Comparison of ENCODE assay signal across 10 mouse cellular contexts in the genomic region with DNA sequence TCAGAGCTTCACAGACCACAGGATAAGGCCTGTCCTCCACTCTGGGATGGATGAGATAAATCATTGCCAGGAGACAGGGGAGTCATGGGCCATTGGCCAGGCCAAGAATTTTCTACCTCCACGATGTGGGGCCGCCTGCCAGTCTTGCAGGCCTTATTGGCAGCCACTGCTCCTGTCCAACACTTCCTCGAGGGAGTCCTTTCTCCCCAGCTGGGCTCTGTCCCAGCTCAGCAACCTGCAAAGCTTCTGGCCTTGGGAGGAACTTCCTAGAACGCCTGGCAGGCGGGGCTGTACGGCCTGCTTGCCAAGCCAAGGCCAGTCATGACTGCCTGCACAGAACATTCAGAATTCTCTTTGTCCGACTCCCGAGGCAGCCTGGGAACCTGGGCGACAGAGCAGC. TPM values are rescaled to one million over a fixed set of nuclear protein-coding genes. Genes with fewer than 3 reads are reported as not detected.
A peak's percentile ranks its signal among the peaks of the same experiment; 100 is the strongest.
DNase-seq lines count a peak whose midpoint lies in the region; ATAC-seq and TF ChIP-seq lines count a peak whose summit lies in the region.
"Had no signal": no experiment of that assay in that cellular context is flagged by ENCODE, and none has a peak within 500 bp of the region (broad histone marks: within the 10 kb centered on the region; RNA-seq: fewer than 3 reads in every experiment).

No protein-coding gene starts in this region.

- no peaks in the 10 kb centered on the region for H3K9me3 ChIP-seq in embryonic facial prominence, embryonic 10.5 days
- no peaks in the 10 kb centered on the region for H3K9me3 ChIP-seq in heart, postnatal 0 days (replicated peaks; ENCODE audit: control insufficient read depth, low read length)
- no peaks in the 10 kb centered on the region for H3K9me3 ChIP-seq in kidney, postnatal 0 days (replicated peaks; ENCODE audit: low read length)
- H3K9me3 ChIP-seq in midbrain, embryonic 12.5 days = no peaks in the 10 kb centered on the region
- H3K9me3 ChIP-seq: embryonic facial prominence, embryonic 13.5 days; liver, embryonic 13.5 days had no signal

- no peak overlapping the region for H3K4me2 ChIP-seq in heart, postnatal 0 days (ENCODE audit: low read depth, low read length)
- no peak overlapping the region for H3K4me2 ChIP-seq in kidney, postnatal 0 days (ENCODE audit: low read length)
- no peak overlapping the region for H3K4me2 ChIP-seq in midbrain, embryonic 12.5 days (replicated peaks)
- H3K4me2 ChIP-seq: embryonic facial prominence, embryonic 13.5 days; liver, embryonic 13.5 days had no signal

- peak; percentile 16; the same call in 1 of the 2 replicates for TF ChIP-seq CTCF in heart, postnatal 0 days (IDR thresholded peaks at IDR 0.05; ENCODE audit: low read depth)
- peak; percentile 26; the same call in 1 of the 2 replicates for TF ChIP-seq CTCF in kidney, postnatal 0 days (IDR thresholded peaks at IDR 0.05; ENCODE audit: low read depth)

- 86% methylated on average over 9 of the region's 9 CpGs for WGBS in embryonic facial prominence, embryonic 10.5 days
- 18% methylated on average over 9 of the region's 9 CpGs for WGBS in heart, postnatal 0 days
- WGBS in kidney, postnatal 0 days = 11% methylated on average over 9 of the region's 9 CpGs
- 85% methylated on average over 9 of the region's 9 CpGs for WGBS in midbrain, embryonic 12.5 days

- peak; percentile 59 for ATAC-seq in heart, postnatal 0 days (ENCODE audit: insufficient read depth, low read depth)
- peak; percentile 64 for ATAC-seq in kidney, postnatal 0 days (replicated peaks; ENCODE audit: low FRiP score, low read depth)
- ATAC-seq in midbrain, embryonic 12.5 days (ENCODE audit: low FRiP score, low read depth) = no peak

- H3K27ac ChIP-seq in embryonic facial prominence, embryonic 10.5 days (replicated peaks) = 0 out of 2 replicates have a peak overlapping the region, but pooled peaks have one; percentile 48
- peak overlapping the region; percentile 24; the same call in 1 of the 2 replicates for H3K27ac ChIP-seq in heart, postnatal 0 days (ENCODE audit: low read depth)
- H3K27ac ChIP-seq in kidney, postnatal 0 days = peak overlapping the region; percentile 75
- 0 out of 2 replicates have a peak overlapping the region, but pooled peaks have one; percentile 4 for H3K27ac ChIP-seq in midbrain, embryonic 12.5 days (replicated peaks)
- H3K27ac ChIP-seq: embryonic facial prominence, embryonic 13.5 days; liver, embryonic 13.5 days had no signal

- no peaks in the 10 kb centered on the region for H3K27me3 ChIP-seq in embryonic facial prominence, embryonic 10.5 days (replicated peaks; ENCODE audit: low read depth, poor library complexity, severe bottlenecking)
- H3K27me3 ChIP-seq in heart, postnatal 0 days (ENCODE audit: control insufficient read depth, insufficient read depth, low read length) = no peaks in the 10 kb centered on the region
- no peaks in the 10 kb centered on the region for H3K27me3 ChIP-seq in kidney, postnatal 0 days (ENCODE audit: insufficient read depth, low read length)
- no peaks in the 10 kb centered on the region for H3K27me3 ChIP-seq in midbrain, embryonic 12.5 days
- H3K27me3 ChIP-seq: embryonic facial prominence, embryonic 13.5 days; liver, embryonic 13.5 days had no signal

- H3K4me1 ChIP-seq in embryonic facial prominence, embryonic 10.5 days = peaks cover 71% of the 10 kb centered on the region
- peaks cover 14% of the 10 kb centered on the region; the same call in 1 of the 2 replicates for H3K4me1 ChIP-seq in heart, postnatal 0 days (ENCODE audit: control insufficient read depth, insufficient read depth)
- H3K4me1 ChIP-seq in kidney, postnatal 0 days (replicated peaks; ENCODE audit: insufficient read depth, low read length) = peaks cover 24% of the 10 kb centered on the region
- peaks cover 57% of the 10 kb centered on the region for H3K4me1 ChIP-seq in midbrain, embryonic 12.5 days
- H3K4me1 ChIP-seq: liver, embryonic 13.5 days had no signal

- H3K36me3 ChIP-seq in embryonic facial prominence, embryonic 10.5 days (replicated peaks) = no peaks in the 10 kb centered on the region
- no peaks in the 10 kb centered on the region for H3K36me3 ChIP-seq in heart, postnatal 0 days (replicated peaks; ENCODE audit: control insufficient read depth, insufficient read depth, low read length)
- H3K36me3 ChIP-seq in kidney, postnatal 0 days (ENCODE audit: insufficient read depth, low read length) = no peaks in the 10 kb centered on the region
- no peaks in the 10 kb centered on the region for H3K36me3 ChIP-seq in midbrain, embryonic 12.5 days
- H3K36me3 ChIP-seq: embryonic facial prominence, embryonic 13.5 days; liver, embryonic 13.5 days had no signal

- H3K4me3 ChIP-seq in embryonic facial prominence, embryonic 10.5 days = no peak overlapping the region
- H3K4me3 ChIP-seq in heart, postnatal 0 days (ENCODE audit: low read depth, low read length) = no peak overlapping the region
- no peak overlapping the region for H3K4me3 ChIP-seq in kidney, postnatal 0 days (replicated peaks; ENCODE audit: low read depth, low read length)
- H3K4me3 ChIP-seq in midbrain, embryonic 12.5 days = no peak overlapping the region
- H3K4me3 ChIP-seq: embryonic facial prominence, embryonic 13.5 days; liver, embryonic 13.5 days had no signal

- TF ChIP-seq EP300 in heart, postnatal 0 days (IDR thresholded peaks at IDR 0.05; ENCODE audit: low read depth) = no peak

- DNase-seq in ovary, adult 18-20 months (ENCODE audit: low spot score) = peak; percentile 81
- DNase-seq in ovary, postnatal 10 days (ENCODE audit: low spot score) = no peak
- no peak for DNase-seq in embryonic facial prominence, embryonic 10.5 days (ENCODE audit: low spot score)
- peak; percentile 51 for DNase-seq in heart, postnatal 0 days (ENCODE audit: low spot score)
- DNase-seq in kidney, postnatal 0 days (ENCODE audit: low spot score) = peak; percentile 76
- DNase-seq in thymus, postnatal 36 days = no peak
- DNase-seq in thymus, adult 18-20 months = no peak
- DNase-seq: liver, embryonic 13.5 days had no signal

- no peak overlapping the region for H3K9ac ChIP-seq in heart, postnatal 0 days (replicated peaks; ENCODE audit: low read depth, low read length)
- H3K9ac ChIP-seq in kidney, postnatal 0 days (ENCODE audit: low read depth, low read length) = peak overlapping the region; percentile 28; the same call in 1 of the 2 replicates
- no peak overlapping the region; the same call in 1 of the 2 replicates for H3K9ac ChIP-seq in midbrain, embryonic 12.5 days (replicated peaks)
- H3K9ac ChIP-seq: embryonic facial prominence, embryonic 13.5 days; liver, embryonic 13.5 days had no signal

RNA-seq across cellular contexts. Expression of a gene that starts 58.3 kb away (rescaled TPM):
- 24.1 and 27.6 TPM in 2 replicates for polyA plus RNA-seq in embryonic facial prominence, embryonic 10.5 days (2016; fragmentation: Nextera tagmentation; extraction: Ambion mirVana)
- 14.1 and 29.9 TPM in 2 replicates for total RNA-seq in heart, postnatal 0 days (2014; rRNA removed; ENCODE audit: low replicate concordance)
- polyA plus RNA-seq in heart, postnatal 0 days (2015; fragmentation: Nextera tagmentation; extraction: Ambion mirVana) = 9.2 and 10.3 TPM in 2 replicates
- 9.1 and 9.3 TPM in 2 replicates for polyA plus RNA-seq in kidney, postnatal 0 days (2015; fragmentation: Nextera tagmentation; extraction: Ambion mirVana)
- polyA plus RNA-seq in midbrain, embryonic 12.5 days (2016; fragmentation: Nextera tagmentation; extraction: Ambion mirVana) = 25.1 and 25.6 TPM in 2 replicates

Comparison
In these comparisons a context has a peak if more than half of its experiments do, and no peak if none do; other contexts are left out.
1. DNase-seq: peak in ovary, adult 18-20 months (single experiment), heart, postnatal 0 days (single experiment) and kidney, postnatal 0 days (single experiment); none in ovary, postnatal 10 days (single experiment), embryonic facial prominence, embryonic 10.5 days (single experiment), thymus, postnatal 36 days (0 of 2) and thymus, adult 18-20 months (0 of 2).
2. H3K27ac ChIP-seq: peak in every context shown above with its lines; median percentile 75 in kidney, postnatal 0 days; 48 in embryonic facial prominence, embryonic 10.5 days; 24 in heart, postnatal 0 days; 4 in midbrain, embryonic 12.5 days.